ENCODE assay signal across 18 mouse cellular contexts in the genomic region with DNA sequence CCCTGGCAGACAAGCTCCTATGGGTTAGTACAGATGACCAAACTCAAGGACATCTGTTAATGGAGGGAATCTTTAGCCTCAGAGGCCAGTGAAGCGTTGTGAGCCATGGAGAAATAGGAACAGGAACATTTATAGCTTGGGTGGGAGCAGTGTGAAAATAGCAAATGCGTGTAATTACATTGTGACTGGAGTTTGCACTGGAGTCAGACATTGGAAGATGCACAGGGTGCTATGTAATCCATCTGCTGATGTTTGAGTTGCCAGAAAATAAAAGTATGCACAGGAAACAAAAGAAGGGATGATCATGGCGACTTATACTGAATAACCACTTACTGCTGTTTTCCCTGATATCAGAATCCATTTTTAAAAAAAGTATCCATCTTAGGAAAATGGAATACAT.
DNase-seq lines count a peak whose midpoint lies in the region; ATAC-seq lines count a peak whose summit lies in the region.
"Had no signal": no experiment of that assay in that cellular context is flagged by ENCODE, and none has a peak within 500 bp of the region (broad histone marks: within the 10 kb centered on the region; RNA-seq: fewer than 3 reads in every experiment).

No protein-coding gene starts in this region.

- ATAC-seq in frontal cortex, adult (ENCODE audit: low TSS enrichment): peak; percentile 88
- ATAC-seq: forebrain, embryonic 15.5 days; Patski had no signal

- DNase-seq in frontal cortex, postnatal 10 days (ENCODE audit: low spot score in 2 of 2): no peak
- DNase-seq in left cerebral cortex, adult 18-20 months (ENCODE audit: low spot score in 2 of 2): peak; percentile 3 to 6
- no peak for DNase-seq in left cerebral cortex, postnatal 36 days (ENCODE audit: low spot score in 2 of 2)
- peak; percentile 3 to 6 for DNase-seq in right cerebral cortex, adult 2 months (ENCODE audit: low spot score in 2 of 2)
- DNase-seq in right cerebral cortex, postnatal 25 days: no peak
- no peak for DNase-seq in c-Kit-positive CD71-positive TER-119-positive erythroid progenitor cells, embryonic 14.5 days (ENCODE audit: low spot score)
- DNase-seq: adrenal gland, postnatal 14 days; B cell, adult 2 months; cerebellum, adult 11 months; cerebellum, adult 2 months; cerebellum, adult 9-11 months; cerebellum, postnatal 25 days; gastrocnemius, adult 2 months; gastrocnemius, postnatal 14 days; heart, adult 11 months had no signal

- intact Hi-C loops in left cerebral cortex, postnatal 36 days (cut with DNase I): no loop called here

Comparison
In these comparisons a context has a peak if more than half of its experiments do, and no peak if none do; other contexts are left out.
1. DNase-seq: peak in left cerebral cortex, adult 18-20 months (2 of 2) and right cerebral cortex, adult 2 months (2 of 2); none in frontal cortex, postnatal 10 days (0 of 2), left cerebral cortex, postnatal 36 days (0 of 2), right cerebral cortex, postnatal 25 days (single experiment) and c-Kit-positive CD71-positive TER-119-positive erythroid progenitor cells, embryonic 14.5 days (single experiment).